Mouse (Mus musculus) neural tube, embryonic 14.5 days (tissue): ENCODE measurements around the gene Pon3. TPM values are rescaled to one million over a fixed set of nuclear protein-coding genes. Genes with fewer than 3 reads are reported as not detected.
A peak's percentile ranks its signal among the peaks of the same experiment; 100 is the strongest.

ENCODE experiments used
- ATAC-seq: fragments of 200-750 bp; cut with Nextera tagmentation; 2 replicates; pipeline ENCODE4 v1.8.0; 2017; ENCODE audit warnings: low read depth, mild to moderate bottlenecking, moderate TSS enrichment, moderate library complexity
- H3K27ac ChIP-seq: fragments of 300-500 bp; sonication (generic); 2 replicates; pipeline ENCODE4 v1.5.1; 2014; ENCODE audit warnings: low read depth, mild to moderate bottlenecking, control low read depth, low read length, moderate library complexity, mixed read lengths
- H3K27me3 ChIP-seq: fragments of 300-500 bp; sonication (generic); 2 replicates; pipeline ENCODE4 v1.6.1; 2014; ENCODE audit warnings: low read length; ENCODE audit not compliant: control insufficient read depth, insufficient read depth
- H3K36me3 ChIP-seq: fragments of 300-500 bp; sonication (generic); 2 replicates; pipeline ENCODE4 v1.6.1; 2014; ENCODE audit warnings: low read length, mixed read lengths; ENCODE audit not compliant: control insufficient read depth, insufficient read depth
- H3K4me1 ChIP-seq: fragments of 300-500 bp; sonication (generic); 2 replicates; pipeline ENCODE4 v1.6.1; 2014; ENCODE audit warnings: low read length; ENCODE audit not compliant: control insufficient read depth, insufficient read depth
- H3K4me2 ChIP-seq: fragments of 300-500 bp; sonication (generic); 2 replicates; pipeline ENCODE4 v1.6.1; 2014; ENCODE audit warnings: mild to moderate bottlenecking, low read depth, low read length, control low read depth
- H3K4me3 ChIP-seq: fragments of 300-500 bp; sonication (generic); 2 replicates; pipeline ENCODE4 v1.5.1; 2014; ENCODE audit warnings: low read depth, low read length, control low read depth, mixed read lengths
- H3K9ac ChIP-seq: fragments of 300-500 bp; sonication (generic); replicated peaks from 2 replicates; pipeline ENCODE4 v1.6.1; 2014; ENCODE audit warnings: low read depth, mild to moderate bottlenecking, control low read depth, low read length, mixed read lengths
- H3K9me3 ChIP-seq: fragments of 300-500 bp; sonication (generic); 2 replicates; pipeline ENCODE4 v1.6.1; 2016; ENCODE audit warnings: low read length; ENCODE audit not compliant: control insufficient read depth
- WGBS: fragments of 180-500 bp; shearing (Covaris S2); extraction: QIAGEN DNeasy Blood & Tissue Kit; methylation state at CpG from one replicate; pipeline ENCODE4 v1.1.7; 2014; 5-methylcytosine and 5-hydroxymethylcytosine counted together
- polyA plus RNA-seq: library from polyadenylated mRNA; unstranded; fragments of >200 nt; fragmentation: Nextera tagmentation; extraction: Ambion mirVana; gene quantifications from 2 replicates; pipeline ENCODE4 v1.2.1, GENCODE M21; 2014

Gene Pon3
- polyA plus RNA-seq, 1 experiment from 2014 or later, result 2.7 TPM

DNA sequence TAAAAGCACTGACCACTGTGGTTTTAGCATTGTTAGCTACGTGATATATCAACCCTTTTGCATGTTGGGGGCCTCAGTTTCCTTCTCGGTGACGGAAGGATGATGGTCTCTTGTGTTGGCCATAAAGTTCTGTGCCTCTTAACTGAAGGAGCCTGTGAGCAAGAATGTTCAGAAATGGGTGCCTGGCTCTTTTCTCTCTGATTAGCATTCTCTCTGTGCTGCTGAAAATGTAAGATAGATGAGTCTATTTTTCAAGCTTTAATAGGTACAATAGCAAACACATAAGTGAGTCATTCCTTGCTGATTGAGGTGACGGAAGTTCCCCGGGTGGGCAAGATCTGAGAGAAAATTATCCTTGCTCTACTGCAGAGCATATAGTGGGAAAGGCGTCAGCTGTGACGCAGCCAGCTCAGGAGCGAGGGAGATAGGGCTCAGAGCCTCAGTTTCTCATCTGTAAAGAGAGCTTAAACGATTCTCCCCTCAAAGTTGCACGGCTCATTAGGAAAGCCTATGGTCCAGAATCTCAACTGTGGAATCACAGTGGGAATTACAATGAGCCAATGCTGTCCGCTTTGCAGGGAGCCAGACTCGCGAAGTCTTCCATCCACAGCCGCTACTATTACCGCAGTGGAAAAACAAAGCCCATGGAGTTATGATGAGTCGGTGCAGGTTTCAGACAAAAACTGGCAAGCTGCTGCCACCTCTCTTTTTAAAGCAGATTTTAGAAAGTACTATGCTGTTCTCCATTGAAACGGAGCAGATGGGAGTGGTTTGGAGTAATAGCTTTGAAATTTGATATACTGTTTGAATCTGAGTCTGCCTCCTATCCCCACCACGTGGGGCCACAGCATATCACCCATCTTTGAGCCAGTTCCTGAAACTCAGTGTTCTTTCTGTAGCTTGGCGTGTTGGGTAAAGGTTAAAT lies 77.9 kb downstream of the Pon3 start:
- Histone ChIP-seq H3K4me2 (peak overlapping the region; percentile 48), H3K9ac (peak overlapping the region; percentile 41; the same call in 1 of the 2 replicates), H3K27me3 (no peaks in the 10 kb centered on the region), H3K4me1 (no peaks in the 10 kb centered on the region), H3K9me3 (no peaks in the 10 kb centered on the region), H3K36me3 (no peaks in the 10 kb centered on the region), H3K4me3 (peak overlapping the region; percentile 22; the same call in 1 of the 2 replicates), H3K27ac (peak overlapping the region; percentile 10; the same call in 1 of the 2 replicates)
- ATAC-seq, result peak; percentile 90
- WGBS, result 26% methylated on average over 19 of the region's 19 CpGs

DNA sequence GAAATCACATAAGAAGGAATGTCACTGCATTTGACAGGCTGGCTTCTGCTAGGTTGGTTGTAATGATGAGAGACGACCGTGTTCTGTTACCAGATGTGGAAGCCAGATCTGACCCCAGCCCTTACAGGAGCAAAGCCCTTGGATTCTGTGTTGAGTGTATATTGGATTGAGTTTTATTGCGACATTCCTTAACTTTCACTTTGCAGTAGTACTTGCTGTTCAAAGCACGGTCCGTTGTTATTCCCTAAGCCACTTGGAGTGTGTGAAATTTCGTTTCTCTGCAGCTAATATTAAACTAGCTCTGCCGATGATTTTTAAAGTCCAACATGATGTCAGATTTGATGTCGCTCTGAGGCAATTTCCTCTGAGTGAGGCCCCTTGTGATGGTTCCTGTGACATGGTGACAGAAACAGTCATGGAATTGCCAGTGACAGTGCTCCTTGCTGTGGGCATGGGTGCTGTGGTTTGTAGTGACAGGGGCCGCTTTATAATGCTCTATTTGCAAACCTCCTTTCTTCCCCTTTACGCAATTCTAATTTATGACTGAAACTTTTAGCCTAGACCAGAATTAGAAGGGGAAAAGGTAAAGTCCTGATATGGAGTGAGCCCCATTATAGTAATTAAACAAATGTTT lies 81.8 kb downstream of the Pon3 start:
- Histone ChIP-seq H3K4me3 (no peak overlapping the region), H3K4me1 (no peaks in the 10 kb centered on the region), H3K4me2 (no peak overlapping the region), H3K9ac (no peak overlapping the region), H3K27ac (no peak overlapping the region), H3K27me3 (no peaks in the 10 kb centered on the region), H3K36me3 (no peaks in the 10 kb centered on the region), H3K9me3 (no peaks in the 10 kb centered on the region)
- 90% methylated on average over 10 of the region's 10 CpGs for WGBS
- ATAC-seq, result no peak

DNA sequence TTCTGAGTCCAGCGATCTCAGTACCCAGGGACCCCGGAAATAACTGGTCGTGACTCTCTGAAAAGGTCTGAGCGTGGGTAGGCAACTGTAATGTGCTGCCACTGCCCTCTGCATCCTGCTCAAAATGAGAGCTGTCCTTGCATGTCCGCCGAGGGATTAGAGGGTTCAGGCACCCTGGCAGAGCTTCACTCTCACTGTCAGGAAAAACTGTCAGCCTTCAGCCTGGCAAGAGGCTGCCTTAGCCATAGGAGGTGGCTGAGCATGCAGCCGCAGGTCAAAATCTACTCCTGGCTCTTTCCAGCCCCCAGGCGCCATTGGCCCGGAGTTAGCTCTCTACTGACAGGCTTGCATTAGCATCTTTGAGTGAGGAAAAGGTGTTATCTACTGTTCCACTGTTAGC lies 83.5 kb downstream of the Pon3 start:
- ATAC-seq, result no peak
- Histone ChIP-seq H3K27me3 (no peaks in the 10 kb centered on the region), H3K9me3 (no peaks in the 10 kb centered on the region), H3K4me3 (no peak overlapping the region), H3K4me1 (no peaks in the 10 kb centered on the region), H3K4me2 (no peak overlapping the region), H3K36me3 (no peaks in the 10 kb centered on the region), H3K27ac (no peak overlapping the region), H3K9ac (no peak overlapping the region)
- WGBS, result 81% methylated on average over 9 of the region's 9 CpGs

DNA sequence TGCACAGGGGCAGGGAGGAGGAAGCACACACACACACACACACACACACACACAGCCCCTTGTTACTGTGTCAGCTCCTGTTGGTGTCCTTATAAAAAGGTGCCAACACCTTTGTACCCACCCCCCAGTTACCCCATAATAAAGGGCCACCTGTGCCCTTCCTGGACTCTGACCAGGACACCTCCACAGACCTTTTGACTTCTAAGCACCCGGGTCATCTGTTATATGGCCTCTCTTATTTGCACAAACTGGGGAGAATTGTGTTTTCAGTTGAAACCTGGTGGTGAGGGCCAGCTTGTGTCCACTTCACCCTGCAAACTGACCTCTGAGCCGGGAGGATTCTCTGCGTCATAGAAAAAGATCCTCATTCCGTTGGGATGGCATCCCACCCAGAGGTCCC lies 84.7 kb downstream of the Pon3 start:
- Histone ChIP-seq H3K9ac (no peak overlapping the region), H3K27ac (no peak overlapping the region), H3K4me3 (no peak overlapping the region), H3K9me3 (no peaks in the 10 kb centered on the region), H3K36me3 (no peaks in the 10 kb centered on the region), H3K4me2 (no peak overlapping the region), H3K27me3 (no peaks in the 10 kb centered on the region), H3K4me1 (no peaks in the 10 kb centered on the region)
- WGBS, result 84% methylated on average over 4 of the region's 4 CpGs
- no peak for ATAC-seq

Other genes with a start within 250 kb of the Pon3 start
- gene Pon1, start 62.3 kb downstream of the Pon3 start, polyA plus RNA-seq, result not detected in 2 replicates
- gene Pon2, start 42.2 kb upstream of the Pon3 start, polyA plus RNA-seq, result 32.9 and 34.0 TPM in 2 replicates
- gene Asb4, start 127.1 kb upstream of the Pon3 start, polyA plus RNA-seq, result 6.7 and 10.3 TPM in 2 replicates
- 0.33 and 0.53 TPM in 2 replicates for gene Pdk4, start 240.0 kb upstream of the Pon3 start, polyA plus RNA-seq